Mouse (Mus musculus): ENCODE measurements at regions not wholly inside any gene's neighbourhood (a gene's known extent, or its start where the extent isn't known, plus 50 kb on each side); places are given as distances from the start of the nearest gene placed in this dataset.

- no peak for DNase-seq (ENCODE audit: low spot score in 2 of 2)
Observed at GRCm38 (mm10) chr4:105327711-105328471, 170.7 kb downstream of the Plpp3 start.

- DNase-seq (ENCODE audit: low spot score in 2 of 2) = no peak
Observed at GRCm38 (mm10) chr4:105328776-105329175, 171.6 kb downstream of the Plpp3 start.

- no peak for DNase-seq (ENCODE audit: low spot score in 2 of 2)
Observed at GRCm38 (mm10) chr4:105332081-105332480, 174.9 kb downstream of the Plpp3 start.

- no peak for DNase-seq (ENCODE audit: low spot score in 2 of 2)
Observed at GRCm38 (mm10) chr4:105335872-105336271, 178.7 kb downstream of the Plpp3 start.

GRCm38 (mm10) chr4:105336557-105336956, 179.4 kb downstream of the Plpp3 start:
- no peak for DNase-seq (ENCODE audit: low spot score in 2 of 2)

- DNase-seq (ENCODE audit: low spot score in 2 of 2) = no peak
Observed at GRCm38 (mm10) chr4:105338131-105338530, 181.0 kb downstream of the Plpp3 start.

GRCm38 (mm10) chr4:105338861-105339260, 181.7 kb downstream of the Plpp3 start:
- DNase-seq (ENCODE audit: low spot score in 2 of 2) = no peak

GRCm38 (mm10) chr4:105341274-105341673, 184.1 kb downstream of the Plpp3 start:
- DNase-seq (ENCODE audit: low spot score in 2 of 2) = no peak

- no peak for DNase-seq (ENCODE audit: low spot score in 2 of 2)
Observed at GRCm38 (mm10) chr4:105346846-105347245, 189.7 kb downstream of the Plpp3 start.

- no peak for DNase-seq (ENCODE audit: low spot score in 2 of 2)
Observed at GRCm38 (mm10) chr4:105347911-105348310, 190.8 kb downstream of the Plpp3 start.

GRCm38 (mm10) chr4:105349316-105350207, 192.4 kb downstream of the Plpp3 start:
- DNase-seq (ENCODE audit: low spot score in 2 of 2) = no peak

- DNase-seq (ENCODE audit: low spot score in 2 of 2) = no peak
Observed at GRCm38 (mm10) chr4:105352342-105352741, 195.2 kb downstream of the Plpp3 start.

- DNase-seq (ENCODE audit: low spot score in 2 of 2) = no peak
Observed at GRCm38 (mm10) chr4:105352953-105353352, 195.8 kb downstream of the Plpp3 start.

GRCm38 (mm10) chr4:105354097-105354496, 196.9 kb downstream of the Plpp3 start:
- no peak for DNase-seq (ENCODE audit: low spot score in 2 of 2)

- DNase-seq (ENCODE audit: low spot score in 2 of 2) = no peak
Observed at GRCm38 (mm10) chr4:105356616-105357015, 199.5 kb downstream of the Plpp3 start.

GRCm38 (mm10) chr4:105358725-105359124, 201.6 kb downstream of the Plpp3 start:
- no peak for DNase-seq (ENCODE audit: low spot score in 2 of 2)

- no peak for DNase-seq (ENCODE audit: low spot score in 2 of 2)
Observed at GRCm38 (mm10) chr4:105364496-105364895, 207.3 kb downstream of the Plpp3 start.

GRCm38 (mm10) chr4:105365076-105365475, 207.9 kb downstream of the Plpp3 start:
- no peak for DNase-seq (ENCODE audit: low spot score in 2 of 2)

- no peak for DNase-seq (ENCODE audit: low spot score in 2 of 2)
Observed at GRCm38 (mm10) chr4:105376591-105376990, 219.4 kb downstream of the Plpp3 start.

- DNase-seq (ENCODE audit: low spot score in 2 of 2) = no peak
Observed at GRCm38 (mm10) chr4:105377469-105378187, 220.5 kb downstream of the Plpp3 start.

GRCm38 (mm10) chr4:105384826-105385225, 227.7 kb downstream of the Plpp3 start:
- no peak for DNase-seq (ENCODE audit: low spot score in 2 of 2)

GRCm38 (mm10) chr4:105385481-105385880, 228.3 kb downstream of the Plpp3 start:
- no peak for DNase-seq (ENCODE audit: low spot score in 2 of 2)
